Mouse (Mus musculus): ENCODE measurements around the gene Gpr62. TPM values are rescaled to one million over a fixed set of nuclear protein-coding genes. Genes with fewer than 3 reads are reported as not detected.
A peak's percentile ranks its signal among the peaks of the same experiment; 100 is the strongest.

The Gpr62 gene
- total and polyA plus RNA-seq, 2 experiments from 2014 or later: 1.9 to 3.2 TPM

- 1% methylated on average over 45 of the region's 74 CpGs for WGBS
- H3K4me1 ChIP-seq (ENCODE audit: insufficient read depth, low read length): peaks cover 35% of the 10 kb centered on the region
- no peaks in the 10 kb centered on the region for H3K36me3 ChIP-seq (ENCODE audit: insufficient read depth, low read length)
- H3K9me3 ChIP-seq (ENCODE audit: low read length): no peaks in the 10 kb centered on the region
- DNase-seq (ENCODE audit: low spot score): peak; percentile 73
- no peaks in the 10 kb centered on the region for H3K27me3 ChIP-seq (ENCODE audit: insufficient read depth, low read length)
- ATAC-seq: peak; percentile 74
- peak within 1 kb of the TSS; percentile 92 for H3K4me2 ChIP-seq (ENCODE audit: low read depth, low read length)
- H3K9ac ChIP-seq (replicated peaks; ENCODE audit: low read length): peak within 1 kb of the TSS; percentile 85
- peak within 1 kb of the TSS; percentile 70 for H3K4me3 ChIP-seq (ENCODE audit: low read length)
- no peak for TF ChIP-seq CTCF (IDR thresholded peaks at IDR 0.05; ENCODE audit: low read depth)
- peak within 1 kb of the TSS; percentile 94 for H3K27ac ChIP-seq
Measured at GRCm38 (mm10) chr9:106453271-106454070, 12.3 kb downstream of the Gpr62 start, which contains the start of gene Pcbp4. Pcbp4 (plus strand) TSS chr9:106453291.

GRCm38 (mm10) chr9:106452821-106453220 is 12.9 kb downstream of the Gpr62 start:
- H3K4me3 ChIP-seq (ENCODE audit: low read length): peak overlapping the region; percentile 70
- WGBS: 0% methylated on average over 7 of the region's 7 CpGs
- H3K27me3 ChIP-seq (ENCODE audit: insufficient read depth, low read length): no peaks in the 10 kb centered on the region
- peaks cover 34% of the 10 kb centered on the region for H3K4me1 ChIP-seq (ENCODE audit: insufficient read depth, low read length)
- peak; percentile 0; the same call in 1 of the 2 replicates for ATAC-seq
- peak overlapping the region; percentile 94 for H3K27ac ChIP-seq
- H3K4me2 ChIP-seq (ENCODE audit: low read depth, low read length): peak overlapping the region; percentile 92
- peak; percentile 55 for DNase-seq (ENCODE audit: low spot score)
- H3K9ac ChIP-seq (replicated peaks; ENCODE audit: low read length): peak overlapping the region; percentile 85; the same call in 1 of the 2 replicates
- no peak for TF ChIP-seq CTCF (IDR thresholded peaks at IDR 0.05; ENCODE audit: low read depth)
- no peaks in the 10 kb centered on the region for H3K9me3 ChIP-seq (ENCODE audit: low read length)
- no peaks in the 10 kb centered on the region for H3K36me3 ChIP-seq (ENCODE audit: insufficient read depth, low read length)

GRCm38 (mm10) chr9:106452351-106452750 is 13.4 kb downstream of the Gpr62 start:
- H3K9me3 ChIP-seq (ENCODE audit: low read length): no peaks in the 10 kb centered on the region
- H3K9ac ChIP-seq (replicated peaks; ENCODE audit: low read length): no peak overlapping the region
- WGBS: 32% methylated on average over 6 of the region's 6 CpGs
- DNase-seq (ENCODE audit: low spot score) (no peak), ATAC-seq (no peak)
- no peaks in the 10 kb centered on the region for H3K27me3 ChIP-seq (ENCODE audit: insufficient read depth, low read length)
- no peak for TF ChIP-seq CTCF (IDR thresholded peaks at IDR 0.05; ENCODE audit: low read depth)
- no peak overlapping the region for H3K4me3 ChIP-seq (ENCODE audit: low read length)
- H3K4me1 ChIP-seq (ENCODE audit: insufficient read depth, low read length): peaks cover 33% of the 10 kb centered on the region
- H3K27ac ChIP-seq: peak overlapping the region; percentile 94; the same call in 1 of the 2 replicates
- H3K36me3 ChIP-seq (ENCODE audit: insufficient read depth, low read length): no peaks in the 10 kb centered on the region
- peak overlapping the region; percentile 92 for H3K4me2 ChIP-seq (ENCODE audit: low read depth, low read length)

GRCm38 (mm10) chr9:106451899-106452298 is 13.8 kb downstream of the Gpr62 start:
- Histone ChIP-seq H3K36me3 (ENCODE audit: insufficient read depth, low read length) (no peaks in the 10 kb centered on the region), H3K4me2 (ENCODE audit: low read depth, low read length) (no peak overlapping the region), H3K4me1 (ENCODE audit: insufficient read depth, low read length) (peaks cover 30% of the 10 kb centered on the region), H3K9ac (replicated peaks; ENCODE audit: low read length) (no peak overlapping the region), H3K27ac (no peak overlapping the region), H3K4me3 (ENCODE audit: low read length) (no peak overlapping the region), H3K9me3 (ENCODE audit: low read length) (no peaks in the 10 kb centered on the region), H3K27me3 (ENCODE audit: insufficient read depth, low read length) (no peaks in the 10 kb centered on the region)
- ATAC-seq (no peak), DNase-seq (ENCODE audit: low spot score) (no peak)
- WGBS: 79% methylated on average over 2 of the region's 2 CpGs
- no peak for TF ChIP-seq CTCF (IDR thresholded peaks at IDR 0.05; ENCODE audit: low read depth)

- Histone ChIP-seq H3K9me3 (ENCODE audit: low read length) (no peaks in the 10 kb centered on the region), H3K9ac (replicated peaks; ENCODE audit: low read length) (no peak overlapping the region), H3K36me3 (ENCODE audit: insufficient read depth, low read length) (no peaks in the 10 kb centered on the region), H3K4me3 (ENCODE audit: low read length) (no peak overlapping the region), H3K27ac (no peak overlapping the region), H3K27me3 (ENCODE audit: insufficient read depth, low read length) (no peaks in the 10 kb centered on the region), H3K4me2 (ENCODE audit: low read depth, low read length) (no peak overlapping the region), H3K4me1 (ENCODE audit: insufficient read depth, low read length) (peaks cover 26% of the 10 kb centered on the region)
- TF ChIP-seq CTCF (IDR thresholded peaks at IDR 0.05; ENCODE audit: low read depth): no peak
- no peak for DNase-seq (ENCODE audit: low spot score)
- no peak for ATAC-seq
- WGBS: 71% methylated on average over 11 of the region's 11 CpGs
Measured at GRCm38 (mm10) chr9:106451298-106451697, 14.4 kb downstream of the Gpr62 start.

- TF ChIP-seq CTCF (IDR thresholded peaks at IDR 0.05; ENCODE audit: low read depth): no peak
- H3K4me1 ChIP-seq (ENCODE audit: insufficient read depth, low read length): peaks cover 20% of the 10 kb centered on the region
- H3K36me3 ChIP-seq (ENCODE audit: insufficient read depth, low read length): no peaks in the 10 kb centered on the region
- no peaks in the 10 kb centered on the region for H3K27me3 ChIP-seq (ENCODE audit: insufficient read depth, low read length)
- 31% methylated on average over 9 of the region's 9 CpGs for WGBS
- no peak overlapping the region for H3K4me3 ChIP-seq (ENCODE audit: low read length)
- no peak overlapping the region for H3K9ac ChIP-seq (replicated peaks; ENCODE audit: low read length)
- no peak overlapping the region for H3K27ac ChIP-seq
- ATAC-seq (no peak), DNase-seq (ENCODE audit: low spot score) (peak; percentile 51)
- no peak overlapping the region for H3K4me2 ChIP-seq (ENCODE audit: low read depth, low read length)
- H3K9me3 ChIP-seq (ENCODE audit: low read length): no peaks in the 10 kb centered on the region
Measured at GRCm38 (mm10) chr9:106450661-106451060, 15.1 kb downstream of the Gpr62 start.

- no peaks in the 10 kb centered on the region for H3K27me3 ChIP-seq (ENCODE audit: insufficient read depth, low read length)
- DNase-seq (ENCODE audit: low spot score) (no peak), ATAC-seq (no peak)
- H3K36me3 ChIP-seq (ENCODE audit: insufficient read depth, low read length): no peaks in the 10 kb centered on the region
- H3K9me3 ChIP-seq (ENCODE audit: low read length): no peaks in the 10 kb centered on the region
- peaks cover 17% of the 10 kb centered on the region for H3K4me1 ChIP-seq (ENCODE audit: insufficient read depth, low read length)
- no peak for TF ChIP-seq CTCF (IDR thresholded peaks at IDR 0.05; ENCODE audit: low read depth)
- H3K4me2 ChIP-seq (ENCODE audit: low read depth, low read length): no peak overlapping the region
- 83% methylated on average over 8 of the region's 8 CpGs for WGBS
- no peak overlapping the region for H3K4me3 ChIP-seq (ENCODE audit: low read length)
- no peak overlapping the region for H3K27ac ChIP-seq
- no peak overlapping the region for H3K9ac ChIP-seq (replicated peaks; ENCODE audit: low read length)
Measured at GRCm38 (mm10) chr9:106449947-106450346, 15.8 kb downstream of the Gpr62 start.
